Mouse (Mus musculus) 3T3-L1 (cell line): ENCODE measurements at regions not wholly inside any gene's neighbourhood (a gene's known extent, or its start where the extent isn't known, plus 50 kb on each side); places are given as distances from the start of the nearest gene placed in this dataset.

Experiments
- DNase-seq: peaks from one replicate; pipeline ENCODE4 v3.0.0-alpha.2; 2015; ENCODE audit warnings: low read depth, low spot score

DNA sequence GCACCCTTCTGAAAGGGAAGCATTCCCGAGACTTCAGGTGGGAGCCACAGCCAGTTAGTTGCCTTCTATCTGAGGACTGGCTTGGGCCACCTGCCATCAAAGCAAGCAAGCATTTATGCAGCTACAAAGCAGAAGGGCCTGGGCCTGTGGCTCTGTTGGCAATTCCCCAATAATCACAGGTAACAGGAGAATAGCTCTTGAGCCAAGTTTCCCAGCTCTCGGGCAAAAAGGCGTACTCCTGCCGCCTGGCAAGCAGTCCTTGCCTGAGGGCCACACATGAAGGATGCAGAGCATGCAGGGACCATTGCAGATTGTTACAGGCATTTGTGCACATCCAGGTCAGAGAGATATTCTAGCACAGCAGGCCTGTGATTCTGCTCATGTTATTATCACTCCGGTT, 53.2 kb upstream of the Unc5a start:
- DNase-seq: no peak
